Mouse (Mus musculus) stomach, embryonic 15.5 days (tissue): Measurements from ENCODE around the gene Aplf. TPM values are rescaled to one million over a fixed set of nuclear protein-coding genes. Genes with fewer than 3 reads are reported as not detected.

ENCODE experiments used
- ATAC-seq: fragments of 200-750 bp; cut with Nextera tagmentation; 2 replicates; pipeline ENCODE4 v1.8.0; 2017; ENCODE audit warnings: low read depth, moderate number of reproducible peaks, moderate TSS enrichment; ENCODE audit not compliant: insufficient read depth, low FRiP score
- H3K27ac ChIP-seq: fragments of 300-500 bp; sonication (generic); 2 replicates; pipeline ENCODE4 v1.5.1; 2015; ENCODE audit warnings: mild to moderate bottlenecking, inconsistent platforms
- H3K27me3 ChIP-seq: fragments of 300-500 bp; sonication (generic); replicated peaks from 2 replicates; pipeline ENCODE4 v1.6.1; 2015; ENCODE audit warnings: inconsistent platforms
- H3K36me3 ChIP-seq: fragments of 300-500 bp; sonication (generic); 2 replicates; pipeline ENCODE4 v1.6.1; 2015; ENCODE audit warnings: inconsistent platforms
- H3K4me1 ChIP-seq: fragments of 300-500 bp; sonication (generic); 2 replicates; pipeline ENCODE4 v1.6.1; 2015; ENCODE audit warnings: inconsistent platforms
- H3K4me2 ChIP-seq: fragments of 300-500 bp; sonication (generic); 2 replicates; pipeline ENCODE4 v1.6.1; 2015; ENCODE audit warnings: mild to moderate bottlenecking, inconsistent platforms
- H3K4me3 ChIP-seq: fragments of 300-500 bp; sonication (generic); replicated peaks from 2 replicates; pipeline ENCODE4 v1.5.1; 2015; ENCODE audit warnings: inconsistent platforms
- H3K9ac ChIP-seq: fragments of 300-500 bp; sonication (generic); 2 replicates; pipeline ENCODE4 v1.6.1; 2015; ENCODE audit warnings: inconsistent platforms
- H3K9me3 ChIP-seq: fragments of 300-500 bp; sonication (generic); 2 replicates; pipeline ENCODE4 v1.6.1; 2016; ENCODE audit warnings: inconsistent platforms
- WGBS: fragments of 180-500 bp; shearing (Covaris S2); methylation state at CpG from one replicate; pipeline ENCODE4 v1.1.7; 2015; 5-methylcytosine and 5-hydroxymethylcytosine counted together
- polyA plus RNA-seq: library from polyadenylated mRNA; unstranded; fragments of >200 nt; fragmentation: Nextera tagmentation; extraction: Ambion mirVana; gene quantifications from 2 replicates; pipeline ENCODE4 v1.2.1, GENCODE M21; 2015

Aplf gene
- polyA plus RNA-seq, 1 experiment from 2014 or later, result 16.7 TPM

GRCm38 (mm10) chr6:87621281-87621680 lies 50.7 kb downstream of the Aplf start:
- peak; percentile 65; the same call in 1 of the 2 replicates for ATAC-seq
- Histone ChIP-seq H3K9me3 (no peaks in the 10 kb centered on the region), H3K4me1 (peaks cover 2% of the 10 kb centered on the region; the same call in 1 of the 2 replicates), H3K36me3 (no peaks in the 10 kb centered on the region), H3K4me3 (no peak overlapping the region), H3K27ac (peak overlapping the region; percentile 52; the same call in 1 of the 2 replicates), H3K4me2 (no peak overlapping the region), H3K27me3 (no peaks in the 10 kb centered on the region), H3K9ac (no peak overlapping the region)
- WGBS, result 18% methylated on average over 3 of the region's 3 CpGs

GRCm38 (mm10) chr6:87618021-87618420 lies 54.0 kb downstream of the Aplf start:
- no peak overlapping the region for H3K9ac ChIP-seq

GRCm38 (mm10) chr6:87615696-87616083 lies 56.3 kb downstream of the Aplf start:
- no peaks in the 10 kb centered on the region for H3K9me3 ChIP-seq
- H3K27me3 ChIP-seq, result no peaks in the 10 kb centered on the region
- WGBS, result 87% methylated on average over 14 of the region's 14 CpGs
- H3K4me2 ChIP-seq, result no peak overlapping the region
- H3K9ac ChIP-seq, result no peak overlapping the region
- no peak for ATAC-seq
- peaks cover 2% of the 10 kb centered on the region; the same call in 1 of the 2 replicates for H3K4me1 ChIP-seq
- no peak overlapping the region for H3K27ac ChIP-seq
- H3K36me3 ChIP-seq, result no peaks in the 10 kb centered on the region
- no peak overlapping the region for H3K4me3 ChIP-seq

More at GRCm38 (mm10) chr6:87618021-87618420, 54.0 kb downstream of the Aplf start:
- WGBS, result 62% methylated on average over 8 of the region's 8 CpGs
- Histone ChIP-seq H3K27me3 (no peaks in the 10 kb centered on the region), H3K4me3 (no peak overlapping the region), H3K9me3 (no peaks in the 10 kb centered on the region), H3K4me2 (no peak overlapping the region), H3K36me3 (no peaks in the 10 kb centered on the region), H3K4me1 (peaks cover 2% of the 10 kb centered on the region; the same call in 1 of the 2 replicates), H3K27ac (no peak overlapping the region)
- peak; percentile 21; the same call in 1 of the 2 replicates for ATAC-seq

- Histone ChIP-seq H3K27me3 (no peaks in the 10 kb centered on the region), H3K4me2 (no peak overlapping the region), H3K9me3 (no peaks in the 10 kb centered on the region), H3K27ac (no peak overlapping the region), H3K9ac (no peak overlapping the region), H3K4me3 (no peak overlapping the region), H3K36me3 (no peaks in the 10 kb centered on the region), H3K4me1 (no peaks in the 10 kb centered on the region)
- 63% methylated on average over 11 of the region's 11 CpGs for WGBS
- no peak for ATAC-seq
Measured at GRCm38 (mm10) chr6:87614794-87615695, 56.9 kb downstream of the Aplf start.

GRCm38 (mm10) chr6:87599825-87600224 lies 72.2 kb downstream of the Aplf start:
- Histone ChIP-seq H3K4me1 (no peaks in the 10 kb centered on the region), H3K9ac (no peak overlapping the region), H3K27me3 (no peaks in the 10 kb centered on the region), H3K4me3 (no peak overlapping the region), H3K27ac (no peak overlapping the region), H3K36me3 (no peaks in the 10 kb centered on the region), H3K9me3 (no peaks in the 10 kb centered on the region), H3K4me2 (no peak overlapping the region)
- no peak for ATAC-seq

GRCm38 (mm10) chr6:87597116-87597833 lies 74.7 kb downstream of the Aplf start:
- Histone ChIP-seq H3K27ac (no peak overlapping the region), H3K36me3 (no peaks in the 10 kb centered on the region), H3K9me3 (no peaks in the 10 kb centered on the region), H3K4me2 (no peak overlapping the region), H3K4me3 (no peak overlapping the region), H3K9ac (no peak overlapping the region), H3K27me3 (no peaks in the 10 kb centered on the region), H3K4me1 (no peaks in the 10 kb centered on the region)
- WGBS, result 52% methylated on average over 10 of the region's 10 CpGs
- no peak for ATAC-seq

GRCm38 (mm10) chr6:87594188-87594587 lies 77.8 kb downstream of the Aplf start:
- H3K27ac ChIP-seq, result no peak overlapping the region
- H3K4me2 ChIP-seq, result no peak overlapping the region
- H3K4me1 ChIP-seq, result peaks cover 5% of the 10 kb centered on the region; the same call in 1 of the 2 replicates
- no peak for ATAC-seq
- no peaks in the 10 kb centered on the region for H3K9me3 ChIP-seq
- H3K27me3 ChIP-seq, result no peaks in the 10 kb centered on the region
- no peaks in the 10 kb centered on the region for H3K36me3 ChIP-seq
- H3K4me3 ChIP-seq, result no peak overlapping the region
- no peak overlapping the region for H3K9ac ChIP-seq
- WGBS, result 72% methylated on average over 6 of the region's 6 CpGs

- Histone ChIP-seq H3K4me3 (peak within 1 kb of the TSS; percentile 57), H3K27me3 (no peaks in the 10 kb centered on the region), H3K36me3 (no peaks in the 10 kb centered on the region), H3K9me3 (no peaks in the 10 kb centered on the region), H3K4me1 (peaks cover 5% of the 10 kb centered on the region; the same call in 1 of the 2 replicates), H3K27ac (no peak within 1 kb of the TSS), H3K9ac (peak within 1 kb of the TSS; percentile 19), H3K4me2 (peak within 1 kb of the TSS; percentile 96)
- ATAC-seq, result peak; percentile 90
- 1% methylated on average over 34 of the region's 34 CpGs for WGBS
Measured at GRCm38 (mm10) chr6:87590394-87591281, 81.4 kb downstream of the Aplf start, which contains the start of gene Prokr1. Gene Prokr1 (minus strand): TSS chr6:87590743.

- Histone ChIP-seq H3K9me3 (no peaks in the 10 kb centered on the region), H3K36me3 (no peaks in the 10 kb centered on the region), H3K27ac (no peak overlapping the region), H3K4me3 (peak overlapping the region; percentile 57), H3K4me1 (peaks cover 5% of the 10 kb centered on the region; the same call in 1 of the 2 replicates), H3K4me2 (peak overlapping the region; percentile 96), H3K9ac (no peak overlapping the region; the same call in 1 of the 2 replicates), H3K27me3 (no peaks in the 10 kb centered on the region)
- 15% methylated on average over 11 of the region's 12 CpGs for WGBS
- peak; percentile 45; the same call in 1 of the 2 replicates for ATAC-seq
Measured at GRCm38 (mm10) chr6:87589718-87590393, 82.1 kb downstream of the Aplf start.

- no peak for ATAC-seq
- H3K4me1 ChIP-seq, result peaks cover 5% of the 10 kb centered on the region; the same call in 1 of the 2 replicates
- H3K36me3 ChIP-seq, result no peaks in the 10 kb centered on the region
- H3K9me3 ChIP-seq, result no peaks in the 10 kb centered on the region
- H3K9ac ChIP-seq, result no peak overlapping the region
- 87% methylated on average over 7 of the region's 7 CpGs for WGBS
- H3K4me3 ChIP-seq, result no peak overlapping the region
- H3K27me3 ChIP-seq, result no peaks in the 10 kb centered on the region
- no peak overlapping the region for H3K4me2 ChIP-seq
- H3K27ac ChIP-seq, result no peak overlapping the region
Measured at GRCm38 (mm10) chr6:87583991-87584390, 88.0 kb downstream of the Aplf start.

- no peaks in the 10 kb centered on the region for H3K27me3 ChIP-seq
- H3K9me3 ChIP-seq, result no peaks in the 10 kb centered on the region
- peaks cover 5% of the 10 kb centered on the region; the same call in 1 of the 2 replicates for H3K4me1 ChIP-seq
- no peak overlapping the region for H3K4me3 ChIP-seq
- H3K27ac ChIP-seq, result peak overlapping the region; percentile 61
- H3K9ac ChIP-seq, result no peak overlapping the region
- no peaks in the 10 kb centered on the region for H3K36me3 ChIP-seq
- WGBS, result 88% methylated on average over 1 of the region's 1 CpGs
- no peak overlapping the region for H3K4me2 ChIP-seq
- peak; percentile 89; the same call in 1 of the 2 replicates for ATAC-seq
Measured at GRCm38 (mm10) chr6:87583183-87583611, 88.8 kb downstream of the Aplf start.
